Mouse (Mus musculus): ENCODE data around the gene Sipa1l2.

GRCm38 (mm10) chr8:125430796-125431195, 138.8 kb downstream of the Sipa1l2 start:
- TF ChIP-seq CTCF (IDR thresholded peaks at IDR 0.05; ENCODE audit: insufficient read depth, low read depth, low read length), result no peak
- no peak for TF ChIP-seq POLR2A (IDR thresholded peaks at IDR 0.05; ENCODE audit: insufficient read depth, low read depth, low read length)

All from olfactory bulb, adult 2 months (tissue).